Mouse (Mus musculus) CH12F3 (cell line): ENCODE results near the gene Gm11756.
"Not testable (repeated sequence)": the region's sequence is repeated elsewhere in the genome, so short reads cannot be mapped to it uniquely, and the experiment has no call there.

Experiments
- in situ Hi-C: fragments of 300-500 bp; cut with MboI; formaldehyde crosslinking; loops from 2 replicates; pipeline ENCODE4 v1.14.3; 2020; ENCODE audit warnings: low sequenced_read_pairs

The Gm11756 gene

GRCm38 (mm10) chr4:73920660-73921059, at the start of gene Gm11756:
Gene Gm11756, minus strand, starts transcription at chr4:73920760.
- in situ Hi-C loops = not testable (repeated sequence)

DNA sequence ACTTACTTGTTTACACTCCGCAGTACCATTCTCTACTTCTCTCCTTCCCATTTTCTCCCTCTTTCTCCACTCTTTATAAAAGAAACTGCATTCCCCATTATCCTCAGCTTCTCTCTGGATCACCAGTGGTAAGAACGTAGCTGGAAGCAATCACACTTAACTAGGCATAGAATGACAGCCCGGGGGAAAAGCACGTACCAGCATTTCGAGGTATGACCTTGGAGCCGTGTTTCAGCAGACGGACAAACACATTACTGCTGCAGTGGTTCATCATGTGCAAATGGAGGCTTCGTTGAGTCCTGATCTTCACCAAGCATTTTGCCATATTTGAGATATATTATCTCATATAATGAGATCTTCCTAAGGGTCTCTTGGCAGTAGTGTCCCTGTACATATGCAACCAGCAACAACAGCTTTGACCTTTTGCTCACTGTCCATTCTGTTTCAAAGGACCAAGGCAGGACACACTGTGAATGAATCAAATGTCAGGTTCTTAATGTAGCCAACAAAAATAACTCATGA, 29.9 kb upstream of the Gm11756 start, which contains the start of gene 2310002L09Rik:
Gene 2310002L09Rik (minus strand): TSS at position 472 of the 522 bp plus-strand sequence.
- in situ Hi-C loops = no loop called here

DNA sequence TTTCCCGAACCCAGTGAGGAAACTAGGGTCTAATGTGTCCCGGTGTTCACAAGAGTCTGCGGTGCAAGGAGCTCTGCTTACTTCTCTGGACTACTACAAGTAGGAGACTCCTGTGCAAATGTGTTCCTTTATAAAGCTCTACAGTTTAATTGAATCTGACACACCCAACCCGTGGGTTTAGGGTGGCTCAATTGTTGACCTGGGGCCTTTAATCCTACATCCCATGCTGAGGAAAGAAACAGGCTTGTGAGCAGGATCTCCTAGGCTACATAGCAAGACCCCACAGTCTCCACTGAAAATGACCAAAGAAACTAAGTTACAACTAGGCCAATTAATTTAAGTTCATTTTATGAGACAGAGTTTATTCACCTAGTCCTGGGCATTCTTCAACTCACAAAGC, 14.7 kb downstream of the Gm11756 start, which contains the start of gene Gm13871:
Gene Gm13871 (minus strand): TSS at position 101 of the 400 bp plus-strand sequence.
- in situ Hi-C loops = not testable (repeated sequence)

DNA sequence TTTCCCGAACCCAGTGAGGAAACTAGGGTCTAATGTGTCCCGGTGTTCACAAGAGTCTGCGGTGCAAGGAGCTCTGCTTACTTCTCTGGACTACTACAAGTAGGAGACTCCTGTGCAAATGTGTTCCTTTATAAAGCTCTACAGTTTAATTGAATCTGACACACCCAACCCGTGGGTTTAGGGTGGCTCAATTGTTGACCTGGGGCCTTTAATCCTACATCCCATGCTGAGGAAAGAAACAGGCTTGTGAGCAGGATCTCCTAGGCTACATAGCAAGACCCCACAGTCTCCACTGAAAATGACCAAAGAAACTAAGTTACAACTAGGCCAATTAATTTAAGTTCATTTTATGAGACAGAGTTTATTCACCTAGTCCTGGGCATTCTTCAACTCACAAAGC, 29.5 kb downstream of the Gm11756 start, which contains the start of gene Gm11757:
Gene Gm11757 (minus strand): TSS at position 101 of the 400 bp plus-strand sequence.
- in situ Hi-C loops = not testable (repeated sequence)

GRCm38 (mm10) chr4:73876166-73876565, 44.4 kb downstream of the Gm11756 start, which contains the start of gene Gm11758:
Gene Gm11758, minus strand, starts transcription at chr4:73876266.
- in situ Hi-C loops = not testable (repeated sequence)
